Mouse (Mus musculus) layer of hippocampus, postnatal 14 days (tissue): Measurements from ENCODE around the gene Tmem47. TPM values are rescaled to one million over a fixed set of nuclear protein-coding genes. Genes with fewer than 3 reads are reported as not detected.

ENCODE experiments used
- DNase-seq, 2 experiments: peaks; one replicate each; pipeline ENCODE4 v3.0.0; 2021 to 2022; ENCODE audit warnings: low spot score in 2 of 2, mixed read lengths in 1 of 2
- long read RNA-seq, 2 experiments: library from polyadenylated mRNA; stranded (forward); transcript quantifications; one replicate each; pipeline ENCODE4 v2.0.0; 2021
- total RNA-seq, 2 experiments: library from RNA; stranded (reverse); gene quantifications; 2 replicates each; pipeline ENCODE4 v1.2.3; 2021

The Tmem47 gene
- 10 to 100 TPM; 84.9 to 94.5 TPM for total RNA-seq
- long read RNA-seq, experiment 1, full-length matches to known transcripts: 144 of 150 reads
- long read RNA-seq, experiment 1, partial matches to known transcripts: 2 of 150 reads
- long read RNA-seq, experiment 1, other reads (novel, unspliced or antisense): 4 of 150 reads
- long read RNA-seq, experiment 2, full-length matches to known transcripts: 171 of 181 reads
- long read RNA-seq, experiment 2, partial matches to known transcripts: 1 of 181 reads
- long read RNA-seq, experiment 2, other reads (novel, unspliced or antisense): 9 of 181 reads

DNA sequence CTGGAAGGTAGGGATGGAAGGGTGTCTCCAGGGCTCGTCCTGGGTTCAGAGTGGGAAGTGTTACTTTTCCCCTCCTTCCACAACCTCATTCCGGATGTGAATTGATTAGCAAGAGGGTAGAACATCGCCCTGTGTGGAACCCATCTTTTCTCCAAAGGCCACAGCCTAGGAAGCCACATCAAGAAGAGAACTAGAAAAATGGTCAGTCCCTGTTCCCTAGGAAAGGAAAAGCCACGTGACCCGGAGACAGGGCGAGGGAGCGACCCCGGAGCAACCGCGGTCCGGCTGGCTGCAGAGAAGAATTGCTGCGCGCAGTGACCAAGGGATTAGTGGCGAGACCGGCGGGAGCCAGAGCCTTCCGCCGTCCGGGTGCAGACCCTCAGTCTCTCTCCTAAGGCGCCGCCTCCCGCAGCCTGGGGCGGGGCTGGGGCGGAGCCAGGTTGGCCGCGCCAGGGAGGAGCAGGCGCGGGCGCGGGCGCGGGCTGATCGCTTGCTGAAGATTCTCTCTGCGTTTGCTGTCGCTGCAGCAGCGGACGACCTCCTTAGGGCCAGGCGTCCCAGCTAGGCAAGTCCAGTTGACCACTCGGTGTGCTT, at the start of gene Tmem47:
Gene Tmem47, plus strand, starts transcription at position 489 of the 594 bp plus-strand sequence.
- peak; percentile 55 to 64 for DNase-seq

DNA sequence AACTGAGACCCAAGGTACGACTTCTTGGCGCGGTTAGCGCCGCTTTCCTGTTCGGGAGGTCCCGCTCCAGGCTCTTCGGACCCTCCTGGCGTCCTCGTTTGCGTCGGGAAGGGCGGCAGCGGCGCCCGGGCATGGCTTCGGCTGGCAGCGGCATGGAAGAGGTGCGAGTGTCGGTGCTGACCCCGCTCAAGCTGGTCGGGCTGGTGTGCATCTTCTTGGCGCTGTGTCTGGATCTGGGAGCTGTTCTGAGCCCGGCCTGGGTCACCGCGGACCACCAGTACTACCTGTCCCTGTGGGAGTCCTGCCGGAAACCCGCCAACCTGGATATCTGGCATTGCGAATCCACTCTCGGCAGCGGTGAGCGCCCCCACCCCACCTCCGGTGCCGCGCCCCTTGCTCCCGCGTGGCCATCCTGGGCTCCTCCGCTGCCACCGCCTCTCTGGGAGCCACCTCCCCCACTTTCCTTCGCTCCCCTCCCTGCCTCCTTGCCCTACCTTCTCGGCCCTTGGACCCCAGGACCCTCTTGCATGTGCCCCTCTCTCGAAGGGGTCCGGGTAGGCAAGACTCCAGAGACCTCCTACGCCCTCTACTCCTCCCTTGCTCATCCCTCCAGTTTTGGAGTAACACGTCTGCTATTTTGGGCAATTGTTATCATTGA, 435 bp downstream of the Tmem47 start:
- DNase-seq: no peak

DNA sequence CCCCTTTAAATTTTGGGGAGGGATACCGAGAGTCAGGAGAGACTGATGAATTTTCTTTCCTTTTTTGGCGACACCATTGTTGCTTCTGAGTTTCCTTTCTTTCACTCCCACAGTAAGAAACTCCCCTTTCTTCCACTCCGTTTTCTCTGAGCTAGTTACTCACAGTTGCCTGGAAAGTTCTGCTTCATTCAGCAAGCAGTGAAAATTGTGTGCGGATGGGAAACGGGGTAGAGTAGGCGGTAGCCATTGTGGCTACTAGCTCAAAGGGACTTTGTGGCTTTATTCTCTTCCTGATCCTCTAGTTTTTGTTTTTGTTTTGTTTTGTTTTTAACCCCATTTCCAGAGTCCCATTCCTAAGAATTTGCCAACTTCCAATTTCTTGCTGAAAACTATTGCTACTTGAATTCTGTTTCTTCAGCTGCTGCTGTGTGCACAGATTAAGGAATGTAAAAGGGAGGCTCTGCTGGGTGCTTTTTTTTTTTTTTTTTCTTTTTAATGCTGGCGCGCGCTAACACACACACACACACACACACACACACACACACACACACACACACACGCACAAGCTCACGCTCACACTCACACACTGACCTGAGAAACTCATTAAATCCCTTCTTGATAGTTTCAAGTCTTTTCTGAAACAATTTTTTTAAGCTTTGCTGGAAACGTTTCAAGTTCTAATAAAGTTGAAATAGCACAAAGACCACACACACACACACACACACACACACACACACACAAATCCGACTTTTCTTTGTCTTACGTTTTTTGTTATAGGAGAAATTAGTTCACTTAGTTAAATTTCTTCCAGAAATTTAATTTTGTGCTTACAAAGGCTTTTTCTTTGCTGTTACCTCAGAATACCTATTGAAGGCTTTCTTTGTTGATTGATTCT, 1.5 kb downstream of the Tmem47 start:
- DNase-seq: no peak

DNA sequence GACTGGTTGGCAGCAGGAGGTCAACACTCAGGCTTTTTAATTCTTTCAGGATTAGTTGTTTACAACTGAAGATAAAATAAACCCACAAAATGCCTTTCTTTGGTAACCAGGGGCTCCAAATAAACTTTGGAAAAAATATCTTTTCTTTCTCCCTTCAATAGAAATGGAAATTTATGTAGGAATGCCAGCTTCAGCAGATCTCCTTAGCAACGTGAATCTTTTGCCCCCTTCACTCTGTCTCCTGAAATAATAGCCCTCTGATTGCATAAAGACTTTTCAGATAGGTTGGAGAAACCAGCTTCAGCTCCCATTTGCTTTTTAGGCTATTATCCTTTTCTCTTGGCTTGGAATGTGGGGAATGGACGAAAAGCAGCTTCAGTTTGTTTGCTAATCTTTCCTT, 2.2 kb downstream of the Tmem47 start:
- DNase-seq: no peak

DNA sequence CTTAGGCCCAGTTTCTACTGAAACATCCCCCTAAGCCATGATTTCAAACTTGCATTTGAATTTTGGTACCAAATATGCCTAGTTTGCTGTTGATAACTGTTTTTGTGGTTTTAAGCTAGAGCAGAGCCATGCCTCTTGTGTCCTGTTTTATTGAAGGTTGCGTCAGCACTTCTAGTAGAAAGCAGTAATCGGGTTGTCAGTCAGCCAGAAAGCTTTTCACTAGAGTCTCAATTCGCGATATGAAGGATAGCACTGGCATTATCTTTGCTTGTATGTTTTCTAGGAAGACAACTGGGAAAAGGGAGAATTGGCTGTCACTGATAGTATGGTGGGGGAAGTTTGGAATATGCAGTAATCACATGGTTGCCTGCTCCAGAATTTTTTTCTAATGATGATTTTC, 3.3 kb downstream of the Tmem47 start:
- DNase-seq: no peak

DNA sequence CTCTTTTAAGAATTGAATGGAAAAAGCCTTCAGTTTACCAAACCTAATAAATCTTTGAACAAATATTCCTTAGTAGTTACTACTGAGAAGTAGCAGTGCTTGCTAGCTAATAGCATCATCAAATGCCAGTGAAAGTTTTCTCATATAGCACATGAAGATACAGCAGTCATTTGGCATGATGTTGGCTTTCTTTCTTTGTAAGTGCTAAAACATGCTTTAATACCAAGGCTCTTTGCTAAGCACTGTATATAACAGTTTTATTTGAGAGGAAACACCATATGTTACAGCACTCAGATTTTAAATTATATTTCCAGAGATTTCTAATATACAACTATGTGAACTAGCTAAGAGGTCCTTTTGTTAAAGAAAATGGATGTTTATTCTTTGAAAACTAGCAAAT, 8.0 kb downstream of the Tmem47 start:
- DNase-seq: no peak

DNA sequence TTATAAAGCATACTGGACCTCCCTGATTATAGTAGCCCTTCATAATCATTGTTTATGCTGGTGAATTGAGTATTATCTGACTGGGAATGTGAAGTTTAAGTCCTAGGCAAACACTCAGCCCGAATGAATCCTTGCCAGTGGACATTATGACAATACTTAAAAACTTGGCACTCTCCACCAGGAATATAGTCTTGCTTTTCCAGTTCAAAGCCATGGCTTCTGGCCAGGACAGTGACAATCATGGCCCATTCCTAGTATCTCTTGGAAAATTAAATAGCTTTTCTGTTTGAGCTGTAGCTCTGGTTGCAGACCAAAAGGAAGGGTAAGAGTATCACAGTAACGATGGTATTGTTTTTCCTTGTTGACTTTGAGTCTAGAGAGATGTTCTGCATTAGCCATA, 10.5 kb downstream of the Tmem47 start:
- no peak for DNase-seq

DNA sequence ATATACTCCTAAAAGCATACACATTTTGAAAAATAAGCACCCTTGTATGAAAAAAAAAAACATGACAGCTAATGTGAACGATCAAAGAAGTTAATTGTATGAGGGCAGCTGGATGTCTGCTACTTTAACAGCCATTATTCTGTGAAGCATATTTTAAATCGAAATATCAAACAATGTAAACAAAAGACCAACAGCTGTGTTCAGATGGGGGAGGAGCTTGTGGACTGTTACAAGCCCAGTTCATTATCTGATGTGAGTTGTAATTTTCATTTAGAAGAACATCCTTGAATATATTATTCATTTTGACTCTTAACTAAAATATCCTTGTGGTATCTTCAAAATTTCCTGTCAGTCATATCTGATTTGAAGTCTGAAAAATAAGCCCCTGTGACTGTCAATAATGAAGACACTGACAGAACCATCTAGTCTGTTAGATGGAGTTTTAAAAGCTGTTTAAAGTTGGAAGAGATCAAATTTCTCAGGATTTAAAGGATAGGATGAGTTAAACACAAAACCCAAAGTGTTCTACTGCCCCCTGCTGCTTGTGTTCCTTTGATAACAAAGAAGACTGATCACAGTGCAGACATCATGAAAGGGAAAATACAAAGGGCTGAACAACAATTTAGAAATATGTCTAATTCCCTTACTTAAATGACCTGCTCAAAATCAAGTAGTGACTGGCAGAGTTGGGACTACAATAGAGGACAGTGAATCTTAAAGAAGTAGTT, 14.7 kb downstream of the Tmem47 start:
- DNase-seq: peak in 1 of 2 experiments; percentile 77

DNA sequence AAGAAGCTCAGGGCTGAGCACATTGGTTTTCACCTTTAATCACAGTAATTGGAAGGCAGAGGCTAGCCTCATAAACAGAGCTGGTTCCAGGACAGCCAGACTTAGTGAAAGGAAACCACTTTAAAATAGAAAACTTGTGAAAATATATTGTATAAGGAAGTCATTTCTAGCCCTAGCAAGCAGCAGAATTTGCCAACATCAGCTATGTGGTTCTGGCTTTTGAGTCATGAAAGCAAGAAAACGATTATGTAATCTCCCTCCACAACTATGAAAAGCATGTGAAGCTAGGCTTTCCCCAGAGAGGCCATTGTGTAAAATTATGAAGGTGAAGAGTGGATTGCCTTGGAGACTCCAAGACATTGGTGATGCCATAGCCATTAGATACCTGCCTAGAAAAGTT, 76.9 kb downstream of the Tmem47 start:
- DNase-seq: no peak
